Mouse (Mus musculus) myocyte (in vitro differentiated cells): ENCODE results near the gene Fn1.

Experiments used
- CEBPB ChIP-seq: IDR thresholded peaks from 2 replicates; pipeline ENCODE4 v1.6.1; 2011; ENCODE audit warnings: mild to moderate bottlenecking, moderate library complexity; ENCODE audit not compliant: poor library complexity, insufficient read depth, severe bottlenecking
- E2F4 ChIP-seq: IDR thresholded peaks from one replicate; pipeline ENCODE4 v1.6.1; 2011; ENCODE audit warnings: mild to moderate bottlenecking, control low read depth, moderate library complexity; ENCODE audit not compliant: insufficient read depth
- MAX ChIP-seq: IDR thresholded peaks from one replicate; pipeline ENCODE4 v1.6.1; 2011; ENCODE audit warnings: low read depth, mild to moderate bottlenecking, control low read depth
- MYOD1 ChIP-seq, 3 experiments: IDR thresholded peaks; one replicate each; pipeline ENCODE4 v1.6.1; 2011; ENCODE audit warnings: control low read depth in 2 of 3, low read depth in 2 of 3, mild to moderate bottlenecking in 2 of 3, moderate library complexity in 1 of 3; ENCODE audit not compliant: insufficient read length in 2 of 3, control insufficient read depth in 1 of 3
- MYOG ChIP-seq, 3 experiments: IDR thresholded peaks; one replicate each; pipeline ENCODE4 v1.6.1; 2011; ENCODE audit warnings: control low read depth in 2 of 3, low read depth in 2 of 3, mild to moderate bottlenecking in 2 of 3; ENCODE audit not compliant: insufficient read length in 2 of 3, control insufficient read depth in 1 of 3, insufficient read depth in 1 of 3
- POLR2A ChIP-seq: IDR thresholded peaks from one replicate; pipeline ENCODE4 v1.6.1; 2011; ENCODE audit warnings: low read depth, mild to moderate bottlenecking, control low read depth, moderate library complexity; ENCODE audit not compliant: insufficient read length
- POLR2AphosphoS2 ChIP-seq: IDR thresholded peaks from one replicate; pipeline ENCODE4 v1.6.1; 2011; ENCODE audit warnings: low read depth, control low read depth; ENCODE audit not compliant: insufficient read length
- SRF ChIP-seq: IDR thresholded peaks from one replicate; pipeline ENCODE4 v1.6.1; 2011; ENCODE audit warnings: low read depth; ENCODE audit not compliant: control insufficient read depth, insufficient read length
- TCF12 ChIP-seq: IDR thresholded peaks from one replicate; pipeline ENCODE4 v1.6.1; 2011; ENCODE audit warnings: mild to moderate bottlenecking, control low read depth; ENCODE audit not compliant: poor library complexity, insufficient read depth, severe bottlenecking

DNA sequence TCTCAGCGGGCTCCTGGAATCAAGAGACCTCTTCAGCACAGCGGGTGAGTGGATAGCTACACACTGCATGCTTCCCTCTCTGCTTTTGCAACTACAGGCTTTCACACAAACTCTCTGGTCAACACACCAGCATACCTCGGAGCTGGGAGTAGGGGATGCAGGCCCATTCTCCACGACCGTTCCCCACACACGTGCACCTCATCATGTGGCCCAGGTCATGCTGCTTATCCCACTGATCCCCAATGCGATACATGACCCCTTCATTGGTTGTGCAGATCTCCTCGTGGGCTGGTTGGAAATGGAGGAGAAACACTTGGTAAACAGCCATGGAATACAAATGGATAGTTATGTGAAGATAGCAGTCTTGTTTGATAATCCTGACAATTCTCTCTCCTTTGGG is 12.8 kb downstream of the Fn1 start:
- TF ChIP-seq POLR2A (peak; percentile 54), POLR2AphosphoS2 (peak; percentile 80), MAX (no peak), TCF12 (no peak), MYOG (IDR thresholded peaks at IDR 0.05; ENCODE audit: control insufficient read depth in 1 of 3, insufficient read depth in 1 of 3, insufficient read length in 2 of 3, low read depth in 2 of 3) (no peak), MYOD1 (IDR thresholded peaks at IDR 0.05; ENCODE audit: control insufficient read depth in 1 of 3, insufficient read length in 2 of 3, low read depth in 2 of 3) (no peak), CEBPB (no peak), E2F4 (no peak), SRF (no peak)
